Mouse (Mus musculus): ENCODE data around the gene Rdh1. TPM values are rescaled to one million over a fixed set of nuclear protein-coding genes. Genes with fewer than 3 reads are reported as not detected.
A peak's percentile ranks its signal among the peaks of the same experiment; 100 is the strongest.
"Not testable (repeated sequence)": the region's sequence is repeated elsewhere in the genome, so short reads cannot be mapped to it uniquely, and the experiment has no call there.

Gene Rdh1
- polyA plus RNA-seq, 1 experiment from 2014 or later, result 0.64 TPM

GRCm38 (mm10) chr10:127751548-127751947, 8.0 kb upstream of the Rdh1 start, which contains the start of gene Gpr182:
Gpr182 (minus strand) TSS chr10:127751732.
- 0 out of 2 replicates have a peak within 1 kb of the TSS, but pooled peaks have one; percentile 25 for H3K4me2 ChIP-seq
- H3K27ac ChIP-seq, result no peak within 1 kb of the TSS
- H3K9me3 ChIP-seq, result no peaks in the 10 kb centered on the region
- H3K4me1 ChIP-seq, result peaks cover 11% of the 10 kb centered on the region; the same call in 1 of the 2 replicates
- H3K36me3 ChIP-seq, result peaks cover 14% of the 10 kb centered on the region
- 42% methylated on average over 8 of the region's 8 CpGs for WGBS
- no peak within 1 kb of the TSS for H3K9ac ChIP-seq
- ATAC-seq (ENCODE audit: insufficient number of reproducible peaks, low FRiP score, low TSS enrichment, low read depth), result no peak
- no peaks in the 10 kb centered on the region for H3K27me3 ChIP-seq
- no peak within 1 kb of the TSS for H3K4me3 ChIP-seq

DNA sequence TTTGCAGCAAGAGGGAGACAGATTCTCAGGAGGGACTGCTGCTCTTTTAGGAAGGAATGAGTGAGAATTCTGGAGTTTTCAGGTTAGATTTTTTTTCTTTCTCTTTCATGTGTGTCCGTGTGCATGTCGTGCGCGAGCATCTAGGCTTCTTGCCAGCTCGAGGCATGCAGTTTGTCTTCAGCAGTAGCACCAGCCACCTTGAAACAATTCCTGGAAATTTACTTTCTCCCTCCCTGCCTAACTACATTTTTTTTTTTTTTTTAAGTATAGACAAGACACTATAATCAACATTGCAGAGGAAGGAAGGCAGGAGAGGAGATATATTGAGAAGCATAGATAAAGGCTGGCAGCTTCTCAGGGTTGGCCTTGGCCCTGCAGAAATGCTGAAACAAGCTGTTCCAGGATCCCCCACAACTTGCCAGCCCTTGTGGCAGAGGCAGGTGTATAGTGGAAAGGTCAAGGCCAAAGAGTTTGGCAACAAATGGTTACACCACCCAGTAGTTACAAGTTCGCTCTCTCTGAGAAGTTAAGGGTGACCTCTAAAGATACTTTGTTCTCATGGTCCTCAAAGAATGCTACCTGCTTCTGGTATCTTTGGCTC, 4.9 kb upstream of the Rdh1 start:
- no peaks in the 10 kb centered on the region for H3K36me3 ChIP-seq
- H3K27ac ChIP-seq, result no peak overlapping the region
- no peaks in the 10 kb centered on the region for H3K9me3 ChIP-seq
- no peak for ATAC-seq (ENCODE audit: insufficient number of reproducible peaks, low FRiP score, low TSS enrichment, low read depth)
- no peak overlapping the region for H3K9ac ChIP-seq
- no peak overlapping the region for H3K4me3 ChIP-seq
- H3K27me3 ChIP-seq, result no peaks in the 10 kb centered on the region
- peaks cover 5% of the 10 kb centered on the region; the same call in 1 of the 2 replicates for H3K4me1 ChIP-seq
- WGBS, result 61% methylated on average over 6 of the region's 6 CpGs
- H3K4me2 ChIP-seq, result no peak overlapping the region

- H3K4me1 ChIP-seq, result peaks cover 5% of the 10 kb centered on the region; the same call in 1 of the 2 replicates
- ATAC-seq (ENCODE audit: insufficient number of reproducible peaks, low FRiP score, low TSS enrichment, low read depth), result no peak
- no peaks in the 10 kb centered on the region for H3K9me3 ChIP-seq
- no peaks in the 10 kb centered on the region for H3K36me3 ChIP-seq
- WGBS, result 68% methylated on average over 3 of the region's 3 CpGs
- H3K4me2 ChIP-seq, result no peak overlapping the region
- no peak overlapping the region for H3K9ac ChIP-seq
- H3K27me3 ChIP-seq, result no peaks in the 10 kb centered on the region
- no peak overlapping the region for H3K27ac ChIP-seq
- no peak overlapping the region for H3K4me3 ChIP-seq
Measured at GRCm38 (mm10) chr10:127755246-127755645, 4.3 kb upstream of the Rdh1 start.

- no peak overlapping the region for H3K9ac ChIP-seq
- no peaks in the 10 kb centered on the region for H3K9me3 ChIP-seq
- peak overlapping the region; percentile 34 for H3K4me2 ChIP-seq
- H3K4me1 ChIP-seq, result peaks cover 5% of the 10 kb centered on the region; the same call in 1 of the 2 replicates
- H3K36me3 ChIP-seq, result no peaks in the 10 kb centered on the region
- ATAC-seq (ENCODE audit: insufficient number of reproducible peaks, low FRiP score, low TSS enrichment, low read depth), result no peak
- no peaks in the 10 kb centered on the region for H3K27me3 ChIP-seq
- H3K27ac ChIP-seq, result no peak overlapping the region
- H3K4me3 ChIP-seq, result peak overlapping the region; percentile 7; the same call in 1 of the 2 replicates
- 45% methylated on average over 15 of the region's 18 CpGs for WGBS
Measured at GRCm38 (mm10) chr10:127755770-127756468, 3.6 kb upstream of the Rdh1 start.

- not testable (repeated sequence) for H3K36me3 ChIP-seq; H3K4me3 ChIP-seq; H3K4me2 ChIP-seq; H3K27me3 ChIP-seq; ATAC-seq (ENCODE audit: insufficient number of reproducible peaks, low FRiP score, low TSS enrichment, low read depth); H3K9me3 ChIP-seq; H3K27ac ChIP-seq; H3K9ac ChIP-seq; H3K4me1 ChIP-seq
- WGBS, result 80% methylated on average over 10 of the region's 10 CpGs
Measured at GRCm38 (mm10) chr10:127762926-127763325, 3.4 kb downstream of the Rdh1 start.

GRCm38 (mm10) chr10:127763914-127764680, 4.6 kb downstream of the Rdh1 start:
- WGBS, result 55% methylated on average over 12 of the region's 12 CpGs
- no peak overlapping the region for H3K27ac ChIP-seq
- H3K4me1 ChIP-seq, result no peaks in the 10 kb centered on the region
- H3K9me3 ChIP-seq, result no peaks in the 10 kb centered on the region
- H3K9ac ChIP-seq, result no peak overlapping the region
- no peak overlapping the region for H3K4me3 ChIP-seq
- ATAC-seq (ENCODE audit: insufficient number of reproducible peaks, low FRiP score, low TSS enrichment, low read depth), result no peak
- H3K4me2 ChIP-seq, result no peak overlapping the region
- H3K36me3 ChIP-seq, result no peaks in the 10 kb centered on the region
- H3K27me3 ChIP-seq, result no peaks in the 10 kb centered on the region

DNA sequence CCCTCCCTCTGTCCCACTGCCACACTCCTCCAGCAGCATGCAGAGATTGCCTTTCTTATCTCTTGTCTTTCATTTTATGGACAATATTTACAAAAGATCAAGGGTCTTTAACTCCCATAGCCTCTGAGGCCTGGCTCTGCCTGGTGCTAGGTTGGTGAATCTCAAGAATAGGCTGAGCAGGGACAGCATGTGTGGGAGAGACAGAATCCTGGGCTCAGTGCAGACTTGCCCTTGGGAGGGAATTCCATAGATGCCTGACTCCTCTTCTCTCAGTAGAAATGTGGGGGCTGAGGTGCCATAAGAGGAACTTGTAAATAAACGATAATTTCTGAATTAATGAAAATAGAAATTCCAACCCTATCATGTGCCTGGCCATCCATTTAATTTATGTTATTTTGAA, 7.0 kb downstream of the Rdh1 start:
- no peaks in the 10 kb centered on the region for H3K4me1 ChIP-seq
- ATAC-seq (ENCODE audit: insufficient number of reproducible peaks, low FRiP score, low TSS enrichment, low read depth), result no peak
- H3K4me2 ChIP-seq, result no peak overlapping the region
- H3K9ac ChIP-seq, result no peak overlapping the region
- no peak overlapping the region for H3K4me3 ChIP-seq
- H3K9me3 ChIP-seq, result no peaks in the 10 kb centered on the region
- H3K27ac ChIP-seq, result no peak overlapping the region
- 66% methylated on average over 1 of the region's 1 CpGs for WGBS
- H3K27me3 ChIP-seq, result no peaks in the 10 kb centered on the region
- no peaks in the 10 kb centered on the region for H3K36me3 ChIP-seq

DNA sequence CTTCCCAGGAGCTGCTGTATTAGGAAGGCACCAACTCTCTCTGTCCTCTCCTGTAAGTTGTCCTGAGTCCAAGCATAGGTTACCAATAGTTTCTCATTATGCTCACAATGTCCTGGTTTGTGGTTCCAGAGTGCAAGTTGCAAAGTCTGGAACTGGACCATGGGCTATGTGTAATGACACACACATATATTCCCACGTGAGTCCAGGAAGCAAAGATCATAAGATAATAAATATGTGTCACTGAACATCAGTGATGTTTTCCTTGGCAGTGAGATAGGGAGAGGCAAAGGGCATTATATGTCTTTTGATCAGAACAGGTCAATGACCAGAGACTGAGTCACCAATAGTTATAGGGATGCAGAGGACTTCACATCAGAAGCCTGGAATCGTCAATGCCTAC, 16.5 kb downstream of the Rdh1 start, which contains the start of gene Rdh9:
Gene Rdh9, plus strand, starts transcription at position 376 of the 400 bp plus-strand sequence.
- 84% methylated on average over 2 of the region's 2 CpGs for WGBS
- no peak within 1 kb of the TSS for H3K4me2 ChIP-seq
- no peak within 1 kb of the TSS for H3K9ac ChIP-seq
- H3K9me3 ChIP-seq, result no peaks in the 10 kb centered on the region
- no peaks in the 10 kb centered on the region for H3K4me1 ChIP-seq
- ATAC-seq (ENCODE audit: insufficient number of reproducible peaks, low FRiP score, low TSS enrichment, low read depth), result no peak
- no peak within 1 kb of the TSS for H3K27ac ChIP-seq
- no peaks in the 10 kb centered on the region for H3K36me3 ChIP-seq
- no peak within 1 kb of the TSS for H3K4me3 ChIP-seq
- H3K27me3 ChIP-seq, result no peaks in the 10 kb centered on the region

- not testable (repeated sequence) for H3K4me2 ChIP-seq; H3K4me1 ChIP-seq; H3K9me3 ChIP-seq; H3K27me3 ChIP-seq; ATAC-seq (ENCODE audit: insufficient number of reproducible peaks, low FRiP score, low TSS enrichment, low read depth); H3K27ac ChIP-seq; H3K9ac ChIP-seq; H3K36me3 ChIP-seq; H3K4me3 ChIP-seq
- WGBS, result 98% methylated on average over 17 of the region's 17 CpGs
Measured at GRCm38 (mm10) chr10:127782321-127782720, 22.8 kb downstream of the Rdh1 start.

GRCm38 (mm10) chr10:127785411-127785810, 25.9 kb downstream of the Rdh1 start:
- ATAC-seq (ENCODE audit: insufficient number of reproducible peaks, low FRiP score, low TSS enrichment, low read depth); H3K4me1 ChIP-seq; H3K27ac ChIP-seq; H3K9me3 ChIP-seq; H3K4me2 ChIP-seq; H3K4me3 ChIP-seq; H3K9ac ChIP-seq; H3K27me3 ChIP-seq; H3K36me3 ChIP-seq: not testable (repeated sequence)
- WGBS, result 88% methylated on average over 1 of the region's 1 CpGs

DNA sequence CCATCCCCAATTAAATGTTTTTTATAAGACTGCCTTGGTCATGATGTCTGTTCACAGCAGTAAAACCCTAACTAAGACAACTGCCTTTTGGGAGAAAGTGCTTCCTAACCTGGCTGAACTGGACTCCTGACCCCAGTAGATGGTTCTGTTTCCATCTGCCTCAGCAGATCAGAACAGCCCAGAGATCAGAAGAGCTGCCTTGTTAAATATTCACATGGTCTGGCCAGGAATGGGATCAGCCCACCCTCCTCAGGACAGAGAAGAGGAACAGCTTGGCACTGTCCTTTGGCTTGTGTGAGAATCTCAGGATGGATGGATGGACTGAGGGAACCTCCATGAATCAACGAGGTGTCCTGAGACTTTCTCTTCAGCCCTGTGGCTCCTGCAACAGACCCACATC, 39.8 kb downstream of the Rdh1 start:
- WGBS, result 71% methylated on average over 1 of the region's 1 CpGs
- H3K9me3 ChIP-seq, result no peaks in the 10 kb centered on the region
- no peaks in the 10 kb centered on the region for H3K36me3 ChIP-seq
- no peaks in the 10 kb centered on the region for H3K27me3 ChIP-seq
- H3K4me1 ChIP-seq, result no peaks in the 10 kb centered on the region
- no peak overlapping the region for H3K4me3 ChIP-seq
- no peak overlapping the region for H3K27ac ChIP-seq
- no peak overlapping the region for H3K4me2 ChIP-seq
- ATAC-seq (ENCODE audit: insufficient number of reproducible peaks, low FRiP score, low TSS enrichment, low read depth), result no peak
- no peak overlapping the region for H3K9ac ChIP-seq

GRCm38 (mm10) chr10:127800891-127801290, 41.4 kb downstream of the Rdh1 start, which contains the start of gene Rdh16:
Rdh16 (plus strand) TSS chr10:127801152.
- WGBS, result 83% methylated on average over 6 of the region's 6 CpGs
- H3K4me1 ChIP-seq, result no peaks in the 10 kb centered on the region
- H3K27me3 ChIP-seq, result no peaks in the 10 kb centered on the region
- no peak within 1 kb of the TSS for H3K9ac ChIP-seq
- no peak for ATAC-seq (ENCODE audit: insufficient number of reproducible peaks, low FRiP score, low TSS enrichment, low read depth)
- no peak within 1 kb of the TSS for H3K4me2 ChIP-seq
- no peak within 1 kb of the TSS for H3K27ac ChIP-seq
- no peak within 1 kb of the TSS for H3K4me3 ChIP-seq
- H3K9me3 ChIP-seq, result no peaks in the 10 kb centered on the region
- H3K36me3 ChIP-seq, result no peaks in the 10 kb centered on the region
